Mouse (Mus musculus) erythroblast, adult 5-6 weeks (primary cell): ENCODE measurements around the gene Clta. TPM values are rescaled to one million over a fixed set of nuclear protein-coding genes. Genes with fewer than 3 reads are reported as not detected.

Source experiments
- ATAC-seq: replicated peaks from 2 replicates; pipeline ENCODE4 v1.8.0; 2016; ENCODE audit warnings: moderate number of reproducible peaks, mild to moderate bottlenecking, moderate TSS enrichment, inconsistent platforms; ENCODE audit not compliant: poor library complexity, low FRiP score, severe bottlenecking
- total RNA-seq, 2 experiments: library from RNA; stranded (forward) in 1 of 2; stranded (reverse) in 1 of 2; fragments of 150-400 nt in 1 of 2; fragments of 200-764, 138-1000 nt in 1 of 2; gene quantifications; 2 replicates each; pipeline versions ENCODE4 v1.2.3 to v1.2.4; 2015 to 2017; ENCODE audit warnings: low replicate concordance in 2 of 2

Gene Clta
- total RNA-seq, 2 experiments from 2014 or later: 85.4 to 87.6 TPM

GRCm38 (mm10) chr4:43978521-43979443, 25.5 kb upstream of the Clta start:
- no peak for ATAC-seq

- no peak for ATAC-seq
These were observed 24.5 kb upstream of the Clta start for GRCm38 (mm10) chr4:43979746-43980145.

GRCm38 (mm10) chr4:43980236-43980635, 24.0 kb upstream of the Clta start:
- no peak for ATAC-seq

DNA sequence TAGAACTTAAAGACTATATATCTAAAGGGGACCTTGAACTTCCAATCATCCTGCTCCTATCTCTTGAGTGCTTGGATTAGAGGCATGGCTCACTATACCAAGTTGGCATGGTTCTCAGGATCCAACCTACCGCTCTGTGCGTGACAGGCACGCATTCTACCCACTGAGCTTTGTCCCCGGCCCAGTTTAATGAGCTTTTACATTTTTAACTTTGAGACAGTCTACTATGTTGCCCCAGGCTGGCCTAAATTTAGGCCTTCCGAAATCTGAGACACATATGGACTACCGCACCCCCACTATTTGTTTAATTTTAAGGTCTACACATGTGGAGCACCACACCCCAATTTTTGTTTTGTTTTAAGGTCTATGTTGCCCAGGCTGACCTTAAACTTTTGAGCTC, 23.4 kb upstream of the Clta start:
- ATAC-seq: no peak

- no peak for ATAC-seq
These were observed 23.0 kb upstream of the Clta start for GRCm38 (mm10) chr4:43981251-43981650.

DNA sequence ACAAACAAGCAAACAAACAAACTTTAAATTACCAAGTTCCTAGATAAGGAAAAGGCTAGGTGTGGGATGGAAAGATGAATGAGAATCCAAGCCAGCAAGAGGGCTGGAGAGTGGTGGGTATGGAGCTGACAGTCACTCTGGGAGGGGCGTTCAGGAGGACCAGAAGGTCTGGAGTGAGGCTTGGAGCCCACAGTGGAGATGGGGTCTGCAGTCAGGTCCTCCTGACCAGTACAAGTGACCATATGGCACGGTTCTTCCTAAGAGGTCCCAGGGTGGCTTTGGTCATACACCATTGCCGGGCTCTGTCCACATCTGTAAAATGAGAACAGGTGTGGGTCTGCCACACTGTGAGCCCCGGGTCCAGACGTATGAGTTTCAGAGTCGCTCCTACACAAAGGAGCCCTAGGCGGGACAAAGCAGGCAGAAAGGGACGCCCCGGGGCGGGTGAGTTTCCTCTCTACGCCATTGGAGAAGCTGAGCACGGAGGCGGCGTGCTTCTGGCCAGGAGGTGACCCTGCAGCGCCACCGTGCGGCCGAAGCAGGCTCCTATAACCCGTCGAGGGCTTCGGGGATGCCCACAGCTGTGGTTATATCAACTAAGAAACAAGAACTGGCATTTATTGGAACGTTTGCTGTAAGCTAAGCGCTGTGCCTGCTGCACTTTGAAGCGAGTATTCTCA, 22.1 kb upstream of the Clta start:
- peak; percentile 92 for ATAC-seq

DNA sequence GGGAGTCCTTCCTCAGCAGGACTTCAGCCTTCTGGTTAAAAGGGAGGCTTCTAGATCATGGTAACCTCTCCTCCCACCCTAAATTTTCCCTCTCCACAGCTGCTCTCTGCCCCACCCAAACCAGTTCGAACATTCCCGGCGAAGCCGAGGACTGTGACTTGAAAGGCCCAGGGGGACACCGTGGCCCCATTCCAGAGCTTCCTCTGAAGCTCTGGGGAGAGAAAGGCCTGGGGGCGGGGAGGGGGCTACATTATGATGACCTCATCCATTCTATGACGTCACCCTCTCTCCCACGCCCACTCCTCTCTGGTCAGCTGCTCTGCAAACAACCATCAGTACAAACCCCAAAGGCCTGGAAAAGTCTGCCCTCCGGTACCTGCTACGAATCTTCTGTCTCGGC, 21.1 kb upstream of the Clta start, which contains the start of gene Ccin:
Ccin (plus strand) TSS at position 303 of the 400 bp plus-strand sequence.
- ATAC-seq: no peak

DNA sequence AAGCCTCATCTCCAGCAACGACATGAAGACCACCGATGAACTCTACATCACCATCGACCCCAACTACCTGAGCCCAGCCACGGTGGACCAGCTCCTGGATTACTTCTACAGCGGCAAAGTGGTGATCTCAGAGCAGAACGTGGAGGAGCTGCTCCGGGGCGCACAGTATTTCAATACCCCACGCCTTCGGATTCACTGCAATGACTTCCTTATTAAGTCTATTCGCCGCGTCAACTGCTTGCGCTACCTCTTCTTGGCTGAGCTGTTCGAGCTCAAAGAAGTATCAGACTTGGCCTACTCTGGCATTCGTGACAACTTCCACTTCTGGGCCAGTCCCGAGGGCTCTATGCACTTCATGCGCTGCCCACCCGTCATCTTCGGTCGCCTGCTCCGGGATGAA, 20.5 kb upstream of the Clta start:
- ATAC-seq: no peak

DNA sequence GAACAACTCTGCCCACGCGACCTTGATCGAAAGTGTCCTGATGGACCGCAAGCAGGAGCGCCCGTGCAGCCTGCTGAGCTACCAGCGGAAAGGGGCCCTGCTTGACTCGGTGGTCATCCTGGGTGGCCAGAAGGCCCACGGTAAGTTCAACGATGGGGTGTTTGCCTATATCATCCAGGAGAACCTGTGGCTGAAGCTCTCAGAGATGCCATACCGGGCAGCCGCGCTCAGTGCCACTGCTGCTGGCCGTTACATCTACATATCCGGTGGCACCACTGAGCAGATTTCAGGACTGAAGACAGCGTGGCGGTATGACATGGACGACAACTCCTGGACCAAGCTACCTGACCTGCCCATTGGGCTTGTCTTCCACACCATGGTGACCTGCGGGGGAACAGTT, 19.9 kb upstream of the Clta start:
- ATAC-seq: no peak

- ATAC-seq: no peak
These were observed 15.3 kb upstream of the Clta start for GRCm38 (mm10) chr4:43988976-43989375.

GRCm38 (mm10) chr4:43993072-43993471, 11.2 kb upstream of the Clta start:
- no peak for ATAC-seq

DNA sequence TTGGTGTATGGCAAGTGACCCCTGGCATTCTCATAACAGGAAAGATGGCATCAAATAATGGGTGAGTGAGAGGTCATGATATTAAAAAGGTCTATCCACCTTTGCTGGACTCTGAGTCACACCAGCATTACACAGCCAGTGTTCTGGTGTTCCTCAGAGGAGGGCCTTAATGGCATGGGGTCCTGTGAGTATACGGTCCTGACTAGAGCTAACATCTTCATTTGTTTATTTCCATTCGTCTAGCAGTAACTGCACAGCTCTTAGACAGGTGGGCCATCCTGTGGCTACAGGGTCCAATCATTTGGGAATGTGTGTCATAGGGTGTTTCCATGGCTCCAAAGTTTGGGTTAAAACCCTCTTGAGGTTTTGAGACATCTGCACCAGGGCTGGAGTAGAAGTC, 9.9 kb upstream of the Clta start:
- ATAC-seq: no peak

DNA sequence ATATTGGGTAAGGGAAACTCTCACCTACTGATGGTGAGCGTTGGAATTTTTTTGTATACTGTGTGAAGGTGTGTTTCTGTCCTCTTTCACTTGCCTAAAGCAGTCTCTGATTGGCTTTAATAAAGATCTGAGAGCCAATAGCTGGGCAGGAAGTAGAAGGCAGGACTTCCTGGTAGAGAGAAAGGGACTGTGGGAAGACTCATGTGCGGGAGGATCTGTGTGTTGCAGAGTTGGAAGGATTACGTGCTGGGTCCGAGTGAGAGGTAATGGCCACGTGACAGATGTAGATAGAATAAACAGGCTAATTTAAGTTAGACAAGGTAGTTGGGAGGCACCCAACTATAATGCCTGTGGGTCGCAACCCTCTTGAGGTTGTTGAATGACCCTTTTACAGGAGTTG, 630 bp upstream of the Clta start:
- ATAC-seq: peak; percentile 95

DNA sequence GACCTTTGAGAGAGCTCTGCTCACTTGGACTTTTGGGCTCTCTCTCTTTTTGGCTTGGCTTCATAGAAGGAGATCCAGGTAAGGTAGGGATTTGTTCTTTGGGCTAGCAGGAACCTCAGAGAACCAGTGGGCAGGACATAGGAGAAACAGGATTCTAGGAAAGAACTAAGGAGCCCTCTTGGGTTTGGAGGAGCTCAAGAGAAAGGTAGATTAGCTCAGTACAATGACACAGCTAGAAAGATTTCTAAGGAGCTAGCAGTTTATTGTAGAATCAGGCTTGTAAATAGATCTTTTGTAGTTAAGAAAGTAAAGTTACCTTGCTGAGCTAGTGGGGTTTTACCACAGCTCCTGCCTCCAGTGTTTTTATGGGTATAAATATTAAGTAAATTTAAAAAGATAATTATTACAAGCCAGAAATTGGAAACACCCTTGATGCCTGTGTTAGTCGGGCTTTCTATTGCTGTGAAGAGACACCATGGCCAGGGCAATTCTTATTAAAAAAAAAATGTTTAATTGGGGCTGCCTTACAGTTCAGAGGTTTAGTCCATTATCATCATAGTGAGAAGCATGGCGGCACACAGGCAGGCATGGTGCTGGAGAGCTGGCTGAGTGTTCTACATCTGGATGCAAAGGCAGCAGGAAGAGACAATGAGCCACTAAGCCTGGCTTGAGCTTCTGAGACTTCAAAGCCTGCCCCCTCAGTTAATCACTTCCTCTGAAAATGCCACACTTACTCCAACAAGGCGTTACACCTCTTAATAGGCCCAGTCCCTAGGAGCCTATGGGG, 564 bp downstream of the Clta start:
- 0 out of 2 replicates have a peak, but pooled peaks have one; percentile 24 for ATAC-seq

DNA sequence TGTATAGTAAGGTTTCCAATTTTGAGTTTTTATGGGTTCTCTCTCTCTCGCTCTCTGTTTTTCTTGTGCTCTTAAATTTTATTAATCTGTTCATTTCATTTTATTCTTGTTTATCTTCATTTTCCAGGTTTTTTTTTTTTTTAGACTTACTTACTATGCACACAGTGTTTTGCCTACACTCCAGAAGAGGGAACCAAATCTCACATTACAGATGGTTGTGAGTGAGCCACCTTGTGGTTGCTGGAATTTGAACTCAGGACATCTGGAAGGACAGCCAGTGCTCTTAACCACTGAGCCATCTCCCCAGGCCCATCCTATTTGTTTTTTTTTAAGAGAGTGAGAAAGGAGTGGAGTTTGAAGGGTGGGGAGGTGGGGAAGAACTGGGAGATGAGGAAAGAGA, 5.9 kb downstream of the Clta start:
- no peak for ATAC-seq

DNA sequence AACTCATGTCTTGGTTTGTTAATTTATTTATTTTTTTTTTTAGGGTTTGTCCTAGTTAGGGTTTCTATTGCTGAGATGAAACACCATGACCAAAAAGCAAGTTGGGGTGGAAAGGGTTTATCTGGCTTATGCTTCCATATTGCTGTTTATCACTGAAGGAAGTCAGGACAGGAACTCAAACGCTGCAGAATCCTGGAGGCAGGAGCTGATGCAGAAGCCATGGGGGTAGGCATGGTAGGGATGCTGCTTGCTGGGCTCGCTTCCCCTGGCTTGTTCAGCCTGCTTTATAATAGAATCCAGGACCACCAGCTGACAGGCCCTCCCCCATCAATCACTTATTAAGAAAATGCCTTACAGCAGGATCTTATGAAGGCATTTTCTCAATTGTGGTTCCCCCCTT, 6.6 kb downstream of the Clta start:
- ATAC-seq: no peak

DNA sequence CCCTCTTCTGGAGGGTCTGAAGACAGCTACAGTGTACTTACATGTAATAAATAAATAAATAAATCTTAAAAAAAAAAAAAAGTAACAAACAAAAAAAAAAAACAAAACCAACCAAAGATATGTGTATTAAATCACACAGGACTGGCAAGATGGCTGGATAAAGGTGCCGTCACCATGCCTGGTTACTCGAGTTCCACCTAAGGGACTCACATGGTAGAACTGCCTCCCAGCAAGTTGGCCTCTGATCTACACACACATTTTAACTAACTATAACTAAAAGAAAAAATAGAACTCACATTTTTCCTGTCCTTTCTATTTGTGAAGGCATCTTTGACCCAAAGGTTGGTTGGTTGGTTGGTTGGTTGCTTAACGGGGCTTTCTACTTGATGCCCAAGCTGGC, 7.5 kb downstream of the Clta start:
- no peak for ATAC-seq

- peak; percentile 100 for ATAC-seq
These were observed 8.4 kb downstream of the Clta start for GRCm38 (mm10) chr4:44012376-44013367.

DNA sequence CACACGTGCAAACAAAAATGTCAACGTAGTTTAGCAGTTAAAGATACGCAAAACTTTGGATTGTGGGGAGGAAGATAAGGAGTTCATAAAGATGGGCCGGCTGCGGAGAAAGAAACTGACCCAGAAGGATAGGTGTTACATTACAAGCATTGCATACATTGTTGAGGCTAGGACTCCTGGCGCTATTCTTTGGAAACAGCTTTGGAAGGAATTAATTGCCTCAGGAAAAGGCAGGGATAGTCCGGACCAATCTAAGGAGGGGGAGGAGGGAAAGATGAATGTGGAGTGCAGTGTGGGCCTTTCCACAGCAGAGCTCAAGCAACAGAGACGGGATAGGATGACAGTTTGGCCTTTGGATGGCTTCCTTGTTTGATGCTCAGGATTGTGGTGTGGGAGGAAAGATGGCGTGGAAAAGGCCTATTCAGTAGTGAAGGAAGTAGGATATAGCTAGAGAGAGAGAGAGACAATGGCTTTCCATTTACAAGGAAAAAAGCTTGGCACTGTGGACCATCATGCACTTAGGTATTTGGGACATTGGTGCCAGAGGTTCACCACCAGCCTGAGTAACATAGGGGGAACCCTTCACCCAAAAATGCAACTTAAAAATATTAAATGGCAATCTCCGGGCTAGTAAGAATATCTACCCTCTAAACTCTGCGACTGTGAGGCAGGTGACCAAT, 9.3 kb downstream of the Clta start:
- no peak for ATAC-seq
